Mouse (Mus musculus): Measurements from ENCODE around the gene Tmem114. TPM values are rescaled to one million over a fixed set of nuclear protein-coding genes. Genes with fewer than 3 reads are reported as not detected.

Gene Tmem114
- polyA plus RNA-seq, 1 experiment = not detected

GRCm38 (mm10) chr16:8453301-8453700, 28.4 kb upstream of the Tmem114 start:
- H3K4me1 ChIP-seq (ENCODE audit: control insufficient read depth, insufficient read depth, low read length) = no peaks in the 10 kb centered on the region
- H3K9me3 ChIP-seq (replicated peaks; ENCODE audit: control insufficient read depth, insufficient read depth, low read length, poor library complexity, severe bottlenecking) = no peaks in the 10 kb centered on the region
- no peaks in the 10 kb centered on the region for H3K27me3 ChIP-seq (ENCODE audit: control insufficient read depth, insufficient read depth, low read length, poor library complexity, severe bottlenecking)
- no peak for TF ChIP-seq CTCF (IDR thresholded peaks at IDR 0.05; ENCODE audit: low read depth, low read length)
- TF ChIP-seq POLR2A (IDR thresholded peaks at IDR 0.05; ENCODE audit: insufficient read depth, low read length) = no peak
- no peak for TF ChIP-seq EP300 (IDR thresholded peaks at IDR 0.05; ENCODE audit: insufficient read depth, low read depth, low read length)
- no peak overlapping the region for H3K4me3 ChIP-seq (ENCODE audit: low read depth, low read length)
- no peaks in the 10 kb centered on the region for H3K36me3 ChIP-seq (ENCODE audit: control insufficient read depth, insufficient read depth, low read length, poor library complexity, severe bottlenecking)
- H3K27ac ChIP-seq (ENCODE audit: insufficient read depth, low read length) = no peak overlapping the region
- no peak overlapping the region for H3K9ac ChIP-seq (ENCODE audit: low read depth, poor library complexity, severe bottlenecking)

GRCm38 (mm10) chr16:8446256-8446655, 21.3 kb upstream of the Tmem114 start:
- Histone ChIP-seq H3K9ac (ENCODE audit: low read depth, poor library complexity, severe bottlenecking) (no peak overlapping the region), H3K36me3 (ENCODE audit: control insufficient read depth, insufficient read depth, low read length, poor library complexity, severe bottlenecking) (no peaks in the 10 kb centered on the region), H3K27me3 (ENCODE audit: control insufficient read depth, insufficient read depth, low read length, poor library complexity, severe bottlenecking) (no peaks in the 10 kb centered on the region), H3K9me3 (replicated peaks; ENCODE audit: control insufficient read depth, insufficient read depth, low read length, poor library complexity, severe bottlenecking) (no peaks in the 10 kb centered on the region), H3K4me1 (ENCODE audit: control insufficient read depth, insufficient read depth, low read length) (no peaks in the 10 kb centered on the region), H3K27ac (ENCODE audit: insufficient read depth, low read length) (no peak overlapping the region), H3K4me3 (ENCODE audit: low read depth, low read length) (no peak overlapping the region)
- TF ChIP-seq POLR2A (IDR thresholded peaks at IDR 0.05; ENCODE audit: insufficient read depth, low read length) (no peak), CTCF (IDR thresholded peaks at IDR 0.05; ENCODE audit: low read depth, low read length) (no peak), EP300 (IDR thresholded peaks at IDR 0.05; ENCODE audit: insufficient read depth, low read depth, low read length) (no peak)

GRCm38 (mm10) chr16:8444911-8445310, 20.0 kb upstream of the Tmem114 start:
- no peak overlapping the region for H3K27ac ChIP-seq (ENCODE audit: insufficient read depth, low read length)
- TF ChIP-seq POLR2A (IDR thresholded peaks at IDR 0.05; ENCODE audit: insufficient read depth, low read length) (no peak), EP300 (IDR thresholded peaks at IDR 0.05; ENCODE audit: insufficient read depth, low read depth, low read length) (no peak), CTCF (IDR thresholded peaks at IDR 0.05; ENCODE audit: low read depth, low read length) (no peak)
- H3K36me3 ChIP-seq (ENCODE audit: control insufficient read depth, insufficient read depth, low read length, poor library complexity, severe bottlenecking) = no peaks in the 10 kb centered on the region
- H3K4me3 ChIP-seq (ENCODE audit: low read depth, low read length) = no peak overlapping the region
- H3K9me3 ChIP-seq (replicated peaks; ENCODE audit: control insufficient read depth, insufficient read depth, low read length, poor library complexity, severe bottlenecking) = no peaks in the 10 kb centered on the region
- no peak overlapping the region for H3K9ac ChIP-seq (ENCODE audit: low read depth, poor library complexity, severe bottlenecking)
- H3K4me1 ChIP-seq (ENCODE audit: control insufficient read depth, insufficient read depth, low read length) = no peaks in the 10 kb centered on the region
- no peaks in the 10 kb centered on the region for H3K27me3 ChIP-seq (ENCODE audit: control insufficient read depth, insufficient read depth, low read length, poor library complexity, severe bottlenecking)

- Histone ChIP-seq H3K36me3 (ENCODE audit: control insufficient read depth, insufficient read depth, low read length, poor library complexity, severe bottlenecking) (no peaks in the 10 kb centered on the region), H3K27ac (ENCODE audit: insufficient read depth, low read length) (no peak overlapping the region), H3K4me1 (ENCODE audit: control insufficient read depth, insufficient read depth, low read length) (no peaks in the 10 kb centered on the region), H3K9me3 (replicated peaks; ENCODE audit: control insufficient read depth, insufficient read depth, low read length, poor library complexity, severe bottlenecking) (no peaks in the 10 kb centered on the region), H3K9ac (ENCODE audit: low read depth, poor library complexity, severe bottlenecking) (no peak overlapping the region), H3K27me3 (ENCODE audit: control insufficient read depth, insufficient read depth, low read length, poor library complexity, severe bottlenecking) (no peaks in the 10 kb centered on the region), H3K4me3 (ENCODE audit: low read depth, low read length) (no peak overlapping the region)
- TF ChIP-seq CTCF (IDR thresholded peaks at IDR 0.05; ENCODE audit: low read depth, low read length) (no peak), POLR2A (IDR thresholded peaks at IDR 0.05; ENCODE audit: insufficient read depth, low read length) (no peak), EP300 (IDR thresholded peaks at IDR 0.05; ENCODE audit: insufficient read depth, low read depth, low read length) (no peak)
Observed at GRCm38 (mm10) chr16:8432616-8433015, 7.7 kb upstream of the Tmem114 start.

GRCm38 (mm10) chr16:8429531-8429930, 4.6 kb upstream of the Tmem114 start:
- no peak overlapping the region for H3K9ac ChIP-seq (ENCODE audit: low read depth, poor library complexity, severe bottlenecking)
- no peaks in the 10 kb centered on the region for H3K36me3 ChIP-seq (ENCODE audit: control insufficient read depth, insufficient read depth, low read length, poor library complexity, severe bottlenecking)
- H3K4me1 ChIP-seq (ENCODE audit: control insufficient read depth, insufficient read depth, low read length) = no peaks in the 10 kb centered on the region
- H3K27ac ChIP-seq (ENCODE audit: insufficient read depth, low read length) = no peak overlapping the region
- peaks cover 3% of the 10 kb centered on the region for H3K27me3 ChIP-seq (ENCODE audit: control insufficient read depth, insufficient read depth, low read length, poor library complexity, severe bottlenecking)
- TF ChIP-seq CTCF (IDR thresholded peaks at IDR 0.05; ENCODE audit: low read depth, low read length) (no peak), EP300 (IDR thresholded peaks at IDR 0.05; ENCODE audit: insufficient read depth, low read depth, low read length) (no peak), POLR2A (IDR thresholded peaks at IDR 0.05; ENCODE audit: insufficient read depth, low read length) (no peak)
- H3K9me3 ChIP-seq (replicated peaks; ENCODE audit: control insufficient read depth, insufficient read depth, low read length, poor library complexity, severe bottlenecking) = no peaks in the 10 kb centered on the region
- no peak overlapping the region for H3K4me3 ChIP-seq (ENCODE audit: low read depth, low read length)

- TF ChIP-seq CTCF (IDR thresholded peaks at IDR 0.05; ENCODE audit: low read depth, low read length) = no peak
- no peak for TF ChIP-seq EP300 (IDR thresholded peaks at IDR 0.05; ENCODE audit: insufficient read depth, low read depth, low read length)
- no peak for TF ChIP-seq POLR2A (IDR thresholded peaks at IDR 0.05; ENCODE audit: insufficient read depth, low read length)
- Histone ChIP-seq H3K27ac (ENCODE audit: insufficient read depth, low read length) (no peak overlapping the region), H3K4me3 (ENCODE audit: low read depth, low read length) (no peak overlapping the region), H3K9ac (ENCODE audit: low read depth, poor library complexity, severe bottlenecking) (no peak overlapping the region), H3K9me3 (replicated peaks; ENCODE audit: control insufficient read depth, insufficient read depth, low read length, poor library complexity, severe bottlenecking) (no peaks in the 10 kb centered on the region), H3K4me1 (ENCODE audit: control insufficient read depth, insufficient read depth, low read length) (peaks cover 2% of the 10 kb centered on the region), H3K27me3 (ENCODE audit: control insufficient read depth, insufficient read depth, low read length, poor library complexity, severe bottlenecking) (peaks cover 5% of the 10 kb centered on the region), H3K36me3 (ENCODE audit: control insufficient read depth, insufficient read depth, low read length, poor library complexity, severe bottlenecking) (no peaks in the 10 kb centered on the region)
Observed at GRCm38 (mm10) chr16:8425736-8426135, 800 bp upstream of the Tmem114 start.

All from ES-Bruce4 (cell line).